Mouse (Mus musculus): Measurements from ENCODE around the gene Sbk2. TPM values are rescaled to one million over a fixed set of nuclear protein-coding genes. Genes with fewer than 3 reads are reported as not detected.

Gene Sbk2
- polyA plus RNA-seq, 2 experiments from 2014 or later = not detected

DNA sequence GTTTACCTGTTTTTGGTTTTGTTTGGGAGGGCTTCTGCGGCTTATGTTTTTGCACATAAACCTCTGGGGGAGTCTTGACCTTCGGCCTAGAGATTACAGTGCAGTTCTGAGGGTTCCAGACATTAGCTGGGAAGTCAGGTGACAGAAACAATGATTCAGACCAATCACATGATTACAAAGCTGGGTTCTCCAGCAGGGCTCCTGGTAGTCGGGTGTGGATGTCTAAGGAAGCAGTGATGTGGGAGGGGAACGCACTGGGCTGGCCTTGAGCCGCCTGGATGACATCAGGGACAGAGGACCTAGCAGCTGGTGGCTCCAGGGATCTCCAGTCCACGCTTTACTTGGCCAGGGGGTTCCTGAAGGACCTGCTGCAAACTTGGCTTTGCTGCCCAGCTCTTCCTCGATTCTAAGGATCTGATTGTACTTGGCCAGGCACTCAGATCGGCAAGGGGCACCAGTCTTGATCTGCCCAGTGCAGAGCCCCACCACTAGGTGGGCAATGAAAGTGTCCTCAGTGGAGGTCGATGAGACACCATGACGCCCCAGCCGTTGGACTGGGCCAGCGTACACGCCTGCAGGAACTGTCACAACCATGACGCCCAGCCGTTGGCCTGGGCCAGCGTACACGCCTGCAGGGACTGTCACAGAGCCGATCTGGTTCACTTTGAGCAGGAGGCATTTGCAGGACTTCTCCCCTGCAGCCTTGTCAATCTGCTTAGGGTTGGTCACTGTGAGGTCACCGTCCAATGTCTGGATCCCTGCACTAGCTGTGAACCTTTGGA lies 13.5 kb downstream of the Sbk2 start:
- no peak for ATAC-seq

DNA sequence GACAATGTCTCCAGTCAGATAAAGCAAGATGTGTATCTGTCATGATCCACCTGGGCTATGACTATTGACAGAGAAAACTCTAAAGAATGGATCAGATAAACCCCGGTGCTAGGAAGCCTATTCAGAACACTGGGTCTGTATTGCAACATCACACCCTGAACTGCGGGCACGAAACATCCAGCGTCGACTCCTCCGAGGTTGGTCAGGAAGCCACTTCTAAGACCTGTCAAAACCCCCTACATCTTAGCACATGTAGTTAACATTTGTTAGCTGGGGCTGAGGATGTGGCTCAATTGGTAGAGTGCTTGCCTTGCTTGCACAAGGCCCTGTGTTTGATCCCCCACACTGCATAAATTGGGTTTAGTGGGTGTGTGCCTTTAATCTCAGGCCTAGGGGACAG lies 15.8 kb downstream of the Sbk2 start:
- ATAC-seq = peak; percentile 72

DNA sequence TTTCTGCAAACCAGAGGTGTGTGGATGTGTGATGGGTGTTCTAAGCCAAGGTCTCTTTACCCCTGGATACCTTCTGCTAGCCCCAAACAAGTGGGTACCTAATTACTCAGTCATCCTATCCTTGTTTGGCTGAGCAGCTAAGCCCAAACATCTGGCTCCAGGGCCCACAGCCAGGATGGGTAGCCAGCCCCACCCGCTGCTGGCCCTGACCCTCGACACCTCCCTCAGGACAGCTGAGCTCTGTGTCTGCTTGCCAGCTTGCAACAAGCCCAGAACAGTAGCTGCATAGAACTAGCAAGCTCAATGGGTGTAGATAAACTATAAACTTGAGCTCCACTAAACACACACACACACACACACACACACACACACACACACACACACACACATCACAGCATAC lies 16.4 kb downstream of the Sbk2 start:
- no peak for ATAC-seq

DNA sequence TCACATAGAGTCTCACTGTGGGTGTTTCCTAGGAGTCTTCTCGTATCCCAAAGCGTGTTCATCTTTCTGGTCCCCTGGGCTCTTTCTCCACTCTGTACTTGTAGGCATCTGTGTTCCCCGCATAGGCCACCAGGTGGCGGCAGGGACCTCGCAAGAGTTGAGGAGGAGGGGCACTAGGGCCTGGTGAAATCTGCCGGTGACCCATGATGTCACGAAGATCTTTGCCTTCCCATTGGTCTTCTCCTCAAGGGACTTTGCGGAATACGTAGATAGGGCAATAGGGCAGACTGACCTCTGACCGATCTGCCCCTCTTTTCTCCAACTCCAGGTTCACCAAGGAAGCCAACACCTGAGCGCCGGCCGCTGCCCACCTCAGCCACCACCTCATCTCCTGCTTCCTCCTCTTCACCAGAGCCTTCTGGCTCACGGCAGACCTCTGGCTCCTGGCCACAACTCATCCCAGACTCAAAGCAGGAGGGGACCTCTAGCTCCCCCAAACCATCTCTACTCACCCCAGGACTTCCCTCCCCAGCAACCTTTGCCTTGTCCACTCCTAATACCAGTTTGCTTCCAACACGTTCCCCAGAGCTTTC lies 20.9 kb downstream of the Sbk2 start:
- ATAC-seq = peak; percentile 90

DNA sequence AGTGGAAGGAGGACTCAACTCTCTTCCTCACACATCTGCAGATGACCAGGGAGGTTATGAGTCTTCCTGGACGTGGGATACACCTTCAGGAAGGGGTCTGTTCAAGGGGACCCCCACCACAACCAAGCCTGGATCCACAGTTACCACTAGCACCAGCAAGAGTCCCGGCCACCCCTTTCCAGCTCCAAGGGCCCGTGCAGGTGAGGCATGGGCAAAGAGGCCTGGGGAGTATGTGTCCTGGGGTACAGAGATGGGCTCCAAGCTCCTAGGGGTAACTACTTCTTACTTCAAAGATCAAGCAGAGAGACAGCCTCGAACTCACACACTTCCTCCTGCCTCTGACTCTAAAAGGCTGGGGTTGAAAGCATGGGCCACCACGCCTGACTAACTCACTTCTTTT lies 21.5 kb downstream of the Sbk2 start:
- ATAC-seq = no peak

DNA sequence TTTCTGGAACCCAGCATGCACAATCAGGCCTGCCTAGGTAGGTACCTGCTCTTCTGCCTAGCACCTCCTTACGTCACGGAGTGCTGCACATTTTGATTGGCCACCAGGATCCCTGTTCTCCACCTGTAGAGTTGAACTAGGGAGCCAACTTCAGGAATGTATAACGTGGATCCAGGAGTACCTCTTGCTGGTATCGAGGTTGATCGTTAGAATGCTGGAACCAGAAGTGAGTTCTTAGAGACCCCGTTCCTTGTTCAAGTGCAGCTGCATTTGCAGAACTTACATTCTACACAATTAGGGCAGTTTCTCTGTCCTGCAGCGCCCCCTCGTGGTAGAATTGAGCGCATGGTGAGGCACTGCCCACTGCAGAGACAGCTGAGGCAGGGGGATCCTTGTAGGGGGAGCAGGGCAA lies 24.1 kb downstream of the Sbk2 start:
- ATAC-seq = peak; percentile 45

DNA sequence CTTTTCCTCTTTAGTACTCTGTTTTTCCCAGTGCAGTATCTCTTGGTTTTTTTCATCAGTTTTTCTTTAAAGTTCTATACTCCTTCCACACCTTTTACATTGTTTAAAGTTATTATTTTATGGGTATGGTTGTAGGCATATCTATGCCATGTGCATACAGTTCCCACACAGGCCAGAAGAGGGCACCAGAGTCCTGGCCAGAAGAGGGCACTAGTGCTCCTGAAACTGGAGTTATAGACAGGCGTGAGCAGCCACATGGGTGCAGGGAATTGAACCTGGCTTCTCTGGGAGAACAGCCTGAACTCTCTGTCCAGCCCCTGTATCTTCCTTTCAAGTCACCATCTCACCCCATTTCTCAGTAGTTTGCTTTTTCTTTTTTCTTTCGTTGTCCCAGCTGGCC lies 25.8 kb downstream of the Sbk2 start:
- peak; percentile 38 for ATAC-seq

DNA sequence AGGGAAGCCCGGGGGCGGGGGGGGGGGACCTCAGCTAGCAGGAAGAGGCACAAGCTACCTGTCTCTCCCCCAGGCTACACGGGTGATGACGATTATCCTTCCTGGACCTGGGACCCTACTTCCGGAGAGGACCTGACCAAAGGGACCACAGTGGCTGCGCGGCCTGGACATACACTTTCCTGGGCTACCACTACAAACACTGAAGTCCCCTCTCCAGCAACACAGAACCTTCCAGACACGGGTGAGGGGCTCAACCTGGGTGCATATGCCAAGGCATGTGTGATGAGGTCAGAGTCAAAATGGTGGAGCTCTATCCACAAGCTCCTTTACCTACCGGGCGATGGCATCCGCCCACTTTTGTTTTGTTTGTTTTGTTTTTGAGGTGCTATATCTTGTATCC lies 26.8 kb downstream of the Sbk2 start:
- ATAC-seq = no peak

DNA sequence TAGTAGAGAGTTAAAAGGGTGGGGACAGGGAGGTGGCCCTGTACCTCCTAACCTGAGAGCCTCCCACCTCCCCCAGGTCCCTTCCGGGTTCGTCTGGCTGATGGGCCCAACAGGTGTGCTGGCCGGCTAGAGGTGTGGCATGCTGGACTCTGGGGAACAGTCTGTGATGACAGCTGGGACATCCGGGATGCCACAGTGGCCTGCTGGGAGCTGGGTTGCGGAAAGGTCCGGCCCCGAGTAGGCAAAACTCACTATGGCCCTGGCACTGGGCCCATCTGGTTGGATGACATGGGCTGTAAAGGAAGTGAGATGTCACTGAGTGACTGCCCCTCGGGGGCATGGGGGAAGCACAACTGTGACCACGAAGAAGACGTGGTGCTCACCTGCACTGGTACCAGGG lies 27.4 kb downstream of the Sbk2 start:
- no peak for ATAC-seq

DNA sequence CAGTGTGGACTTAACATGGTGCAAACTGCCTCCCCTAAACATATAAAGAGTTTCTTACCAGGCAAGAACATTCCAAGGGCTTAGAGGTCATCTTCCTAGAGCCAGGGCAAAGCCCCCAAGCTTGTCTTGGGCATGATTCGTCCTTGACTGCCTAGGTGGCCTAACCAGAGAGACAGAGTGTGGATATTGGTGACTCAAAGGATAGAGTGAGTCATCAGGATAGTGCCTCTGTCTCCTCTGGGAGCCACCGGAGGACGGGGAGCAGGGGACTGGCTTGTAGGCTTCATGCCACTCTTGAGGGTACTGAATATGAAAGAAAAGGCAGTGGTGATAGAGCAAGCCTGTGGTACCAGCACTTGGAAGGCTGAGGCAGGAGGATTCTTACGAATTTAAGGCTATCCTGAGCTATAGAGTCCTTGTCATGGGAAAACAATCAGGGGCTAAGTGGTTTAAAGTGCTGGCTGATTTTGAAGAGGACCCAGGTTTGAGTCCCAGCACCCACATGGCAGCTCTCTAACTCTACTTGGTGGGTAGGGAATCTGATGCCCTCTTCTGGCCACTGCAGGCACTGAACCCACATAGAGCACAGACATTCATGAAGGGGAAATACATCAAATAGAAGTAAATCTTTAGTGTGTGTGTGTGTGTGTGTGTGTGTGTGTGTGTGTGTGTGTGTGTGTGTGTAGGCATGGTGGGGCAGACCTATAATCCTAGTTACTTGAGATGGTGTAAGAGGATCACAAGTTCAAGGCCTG lies 29.9 kb downstream of the Sbk2 start:
- ATAC-seq = no peak

DNA sequence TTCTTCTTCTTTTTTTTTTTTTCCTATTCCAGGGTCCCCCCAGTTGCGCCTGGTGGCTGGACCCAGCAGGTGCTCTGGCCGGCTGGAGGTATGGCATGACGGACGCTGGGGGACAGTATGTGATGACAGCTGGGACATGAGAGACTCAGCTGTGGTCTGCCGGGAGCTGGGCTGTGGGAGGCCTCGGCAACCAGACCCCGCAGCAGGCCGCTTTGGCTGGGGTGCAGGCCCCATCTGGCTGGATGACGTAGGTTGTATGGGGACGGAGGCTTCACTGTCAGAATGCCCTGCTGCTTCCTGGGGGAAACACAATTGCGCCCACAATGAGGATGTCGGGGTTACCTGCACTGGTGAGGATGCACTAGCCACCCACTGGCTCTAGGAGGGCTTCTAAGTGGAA lies 31.1 kb downstream of the Sbk2 start:
- no peak for ATAC-seq

DNA sequence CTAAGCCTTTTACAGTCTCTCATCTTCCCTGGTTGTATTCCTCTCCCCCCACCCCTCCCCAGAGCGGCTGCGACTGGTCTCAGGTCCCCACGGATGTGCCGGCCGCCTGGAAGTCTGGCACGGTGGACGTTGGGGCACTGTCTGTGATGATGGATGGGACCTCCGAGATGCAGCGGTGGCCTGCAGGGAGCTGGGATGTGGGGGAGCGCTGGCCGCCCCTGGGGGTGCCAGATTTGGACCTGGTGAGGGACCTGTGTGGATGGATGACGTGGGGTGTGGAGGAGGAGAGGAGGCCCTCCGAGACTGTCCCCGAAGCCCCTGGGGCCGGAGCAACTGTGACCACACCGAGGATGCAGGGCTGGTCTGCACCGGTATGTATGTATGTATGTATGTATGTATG lies 35.9 kb downstream of the Sbk2 start:
- ATAC-seq = no peak

DNA sequence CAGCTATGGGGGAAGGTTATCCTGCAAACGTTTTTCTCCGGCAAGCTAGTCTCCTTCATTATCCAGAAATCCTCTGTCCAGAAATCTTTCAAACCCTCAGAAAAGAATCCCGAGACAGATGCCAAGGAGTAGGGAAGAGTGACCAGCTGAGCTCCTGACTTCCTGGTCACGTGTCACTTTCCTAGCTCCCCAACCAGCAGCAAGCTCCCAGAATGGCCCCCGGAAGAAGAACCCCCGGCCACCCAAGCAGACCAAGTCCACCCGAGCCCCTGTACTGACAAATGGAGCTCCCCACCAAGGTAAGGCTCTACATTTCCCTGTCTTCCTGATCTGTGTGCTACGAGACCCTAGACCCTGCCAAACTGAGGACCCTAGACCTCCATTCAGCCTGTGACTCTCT lies 36.5 kb downstream of the Sbk2 start:
- ATAC-seq = no peak

DNA sequence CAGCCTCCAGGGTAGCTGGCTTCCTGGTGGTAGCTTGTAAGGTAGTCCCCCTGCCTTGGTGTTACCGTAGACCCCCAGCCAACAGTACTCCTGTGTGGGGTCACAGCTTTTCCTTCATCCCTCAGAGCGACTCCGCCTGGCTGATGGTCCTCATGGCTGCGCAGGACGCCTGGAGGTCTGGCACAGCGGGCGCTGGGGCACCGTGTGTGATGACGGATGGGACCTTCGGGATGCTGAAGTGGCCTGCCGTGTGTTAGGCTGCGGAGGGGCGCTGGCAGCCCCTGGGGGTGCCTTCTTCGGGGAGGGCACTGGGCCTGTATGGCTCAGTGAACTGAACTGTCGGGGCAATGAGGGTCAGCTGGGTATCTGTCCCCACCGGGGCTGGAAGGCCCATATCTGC lies 37.4 kb downstream of the Sbk2 start:
- ATAC-seq = no peak

DNA sequence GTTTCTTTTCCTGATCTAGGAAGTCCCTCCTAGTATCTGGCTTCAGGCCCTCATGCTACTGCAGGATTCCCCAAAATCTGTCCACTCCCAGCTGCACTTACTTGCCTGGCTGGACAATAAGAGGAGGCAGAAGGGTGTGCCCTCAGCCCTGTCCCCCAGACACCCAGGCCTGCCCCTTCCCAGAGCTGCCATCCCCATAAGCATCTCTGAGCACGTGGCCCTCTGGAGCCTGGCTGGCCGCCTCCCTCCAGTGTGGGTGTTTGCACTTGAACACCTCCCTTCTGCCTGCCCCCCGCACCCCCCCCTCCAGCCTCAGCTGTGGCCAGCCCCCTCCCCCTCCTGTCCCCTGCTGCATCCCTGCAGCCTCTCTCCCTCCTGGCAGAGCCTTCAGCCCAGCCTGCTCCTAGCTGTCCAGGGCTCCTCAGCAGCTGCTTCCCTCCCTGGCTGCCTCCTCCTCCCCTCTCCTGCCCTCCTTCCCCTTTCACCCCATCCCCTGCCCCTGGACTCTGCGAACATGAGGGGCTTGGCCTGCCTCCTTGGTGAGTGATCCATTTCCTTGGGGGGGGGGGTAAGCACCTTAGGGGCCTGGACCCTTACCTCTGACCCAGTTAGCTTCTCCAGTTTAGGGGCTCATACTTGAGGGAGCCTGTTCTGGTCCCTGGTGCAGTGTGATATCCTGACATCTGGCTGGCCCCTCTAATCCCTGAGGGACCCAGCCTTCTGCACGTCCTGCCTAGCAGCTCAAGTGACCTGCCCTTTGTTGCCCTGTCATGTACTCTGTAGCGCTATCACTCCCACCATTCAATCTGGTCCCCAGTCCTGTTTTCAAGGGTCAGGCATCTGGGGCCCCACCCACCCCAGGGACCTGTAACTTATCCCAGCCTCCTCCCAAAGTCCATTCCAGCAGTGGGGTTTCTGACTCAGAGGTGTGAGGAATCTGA lies 38.5 kb downstream of the Sbk2 start, which contains the start of gene Ssc5d:
Gene Ssc5d (plus strand): TSS at position 345 of the 941 bp plus-strand sequence.
- ATAC-seq = no peak

DNA sequence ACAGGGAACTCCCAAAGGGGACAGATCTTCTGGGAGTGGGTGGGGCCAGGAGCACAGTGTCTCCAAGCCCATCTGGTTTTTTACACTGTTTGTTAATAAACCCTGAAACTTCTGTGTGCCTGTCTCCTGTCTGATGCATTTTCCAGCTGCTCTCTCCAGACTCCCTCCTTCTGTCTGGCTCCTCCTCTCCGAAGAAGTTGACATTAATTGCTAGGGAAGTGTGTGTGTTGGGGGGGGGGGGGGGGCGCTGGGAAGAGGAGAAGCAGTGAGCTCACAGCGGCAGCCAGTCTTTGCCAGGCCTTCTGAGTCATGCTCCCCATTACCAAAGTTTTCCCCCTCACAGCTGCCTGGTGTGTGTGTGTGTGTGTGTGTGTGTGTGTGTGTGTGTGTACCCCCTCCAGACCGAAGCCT lies 39.3 kb downstream of the Sbk2 start:
- no peak for ATAC-seq

DNA sequence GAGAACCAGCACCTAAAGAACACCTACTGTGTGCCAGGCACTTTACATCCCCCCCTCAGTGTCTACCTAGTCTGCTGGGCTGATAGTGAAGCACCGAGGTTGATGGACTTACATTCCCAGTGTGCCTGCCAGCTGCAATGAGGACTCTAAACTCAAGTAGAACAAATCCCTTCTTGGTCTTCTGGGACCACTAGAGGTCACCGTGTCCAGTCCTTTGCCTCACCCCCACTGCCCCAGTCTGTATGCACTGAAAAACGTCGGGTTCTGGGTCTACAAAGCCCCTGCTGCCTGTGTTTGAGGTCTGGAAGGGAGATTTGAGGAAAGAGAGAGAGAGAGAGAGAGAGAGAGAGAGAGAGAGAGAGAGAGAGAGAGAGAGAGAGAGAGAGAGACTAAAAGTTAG lies 39.7 kb downstream of the Sbk2 start:
- ATAC-seq = no peak

DNA sequence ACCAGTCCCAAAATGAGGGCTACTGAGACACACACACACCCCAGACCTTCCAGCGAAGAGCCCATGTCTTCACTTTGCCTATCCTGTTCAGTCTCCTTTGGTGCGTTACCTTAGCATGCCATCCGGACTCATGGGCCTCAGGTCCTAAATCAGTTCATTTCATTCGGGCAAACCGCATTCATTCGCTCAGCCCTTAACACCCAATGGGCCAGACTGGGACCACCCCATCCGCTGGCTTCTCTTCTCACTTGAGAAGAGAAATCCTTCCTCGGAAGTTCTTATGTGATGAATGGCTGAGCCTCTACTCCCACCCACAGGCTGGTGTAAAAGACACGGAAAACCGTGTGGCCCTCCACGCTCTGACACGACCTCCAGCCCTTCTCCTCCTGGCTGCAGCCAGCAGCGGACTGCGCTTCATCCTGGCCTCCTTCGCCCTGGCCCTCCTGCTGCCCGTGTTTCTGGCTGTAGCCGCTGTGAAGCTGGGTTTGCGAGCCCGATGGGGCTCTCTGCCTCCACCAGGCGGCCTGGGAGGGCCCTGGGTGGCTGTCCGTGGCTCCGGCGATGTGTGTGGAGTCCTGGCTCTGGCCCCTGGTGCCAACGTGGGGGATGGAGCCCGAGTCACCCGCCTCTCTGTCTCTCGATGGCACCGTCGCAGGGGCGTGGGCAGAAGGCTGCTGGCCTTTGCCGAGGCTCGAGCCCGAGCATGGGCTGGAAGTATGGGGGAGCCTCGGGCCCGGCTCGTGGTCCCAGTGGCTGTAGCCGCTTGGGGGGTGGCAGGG lies 40.4 kb downstream of the Sbk2 start:
- ATAC-seq = no peak

DNA sequence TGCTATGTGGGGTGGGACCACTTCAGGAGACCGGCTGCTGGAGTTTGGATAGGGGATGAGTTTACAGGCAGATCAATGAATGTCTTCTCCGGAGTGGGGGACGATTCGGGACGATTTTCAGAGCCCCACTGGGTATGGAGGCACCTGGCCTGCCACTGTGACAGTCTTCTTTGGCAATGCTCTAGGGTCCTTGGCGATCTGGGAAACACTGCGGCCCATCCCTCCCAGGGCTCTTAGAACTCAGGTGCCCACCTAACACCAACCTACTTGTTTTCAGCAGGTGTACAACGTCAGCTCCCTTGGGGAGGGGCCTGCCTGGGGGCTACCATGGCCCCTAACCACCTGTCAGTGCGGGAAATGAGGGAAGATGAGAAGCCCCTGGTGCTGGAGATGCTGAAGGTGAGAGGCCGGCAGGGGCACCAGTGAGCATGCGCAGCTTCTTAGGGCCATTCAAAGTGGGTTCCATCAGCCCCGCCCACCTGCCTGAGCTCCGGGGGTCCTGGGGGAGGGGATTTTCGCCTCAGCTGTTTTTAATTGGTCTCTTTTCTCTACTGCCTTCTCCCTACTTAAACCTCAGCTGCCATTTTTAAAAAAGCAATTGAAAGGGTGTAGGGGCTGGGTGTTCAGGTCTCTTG lies 41.2 kb downstream of the Sbk2 start:
- no peak for ATAC-seq

DNA sequence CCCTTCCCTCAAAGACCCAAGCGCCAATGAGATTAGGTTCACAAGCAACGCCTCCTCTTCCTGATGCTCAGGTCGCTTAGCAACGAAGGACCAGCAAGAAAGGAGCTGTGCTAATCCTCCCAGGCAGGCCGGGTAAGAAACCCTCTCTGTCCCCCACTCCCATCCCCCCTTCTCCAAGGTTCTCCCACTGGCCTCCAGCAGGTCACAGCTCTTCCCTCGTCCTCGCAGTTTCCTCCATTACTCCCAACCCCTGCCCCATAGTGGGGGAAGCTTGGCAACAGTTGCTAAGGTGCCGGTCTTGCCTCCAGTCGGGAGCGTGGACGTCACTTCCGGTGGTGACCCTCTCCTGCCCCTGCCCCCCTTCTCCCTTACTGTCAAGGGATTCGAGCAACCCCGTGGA lies 41.7 kb downstream of the Sbk2 start:
- peak; percentile 74 for ATAC-seq

DNA sequence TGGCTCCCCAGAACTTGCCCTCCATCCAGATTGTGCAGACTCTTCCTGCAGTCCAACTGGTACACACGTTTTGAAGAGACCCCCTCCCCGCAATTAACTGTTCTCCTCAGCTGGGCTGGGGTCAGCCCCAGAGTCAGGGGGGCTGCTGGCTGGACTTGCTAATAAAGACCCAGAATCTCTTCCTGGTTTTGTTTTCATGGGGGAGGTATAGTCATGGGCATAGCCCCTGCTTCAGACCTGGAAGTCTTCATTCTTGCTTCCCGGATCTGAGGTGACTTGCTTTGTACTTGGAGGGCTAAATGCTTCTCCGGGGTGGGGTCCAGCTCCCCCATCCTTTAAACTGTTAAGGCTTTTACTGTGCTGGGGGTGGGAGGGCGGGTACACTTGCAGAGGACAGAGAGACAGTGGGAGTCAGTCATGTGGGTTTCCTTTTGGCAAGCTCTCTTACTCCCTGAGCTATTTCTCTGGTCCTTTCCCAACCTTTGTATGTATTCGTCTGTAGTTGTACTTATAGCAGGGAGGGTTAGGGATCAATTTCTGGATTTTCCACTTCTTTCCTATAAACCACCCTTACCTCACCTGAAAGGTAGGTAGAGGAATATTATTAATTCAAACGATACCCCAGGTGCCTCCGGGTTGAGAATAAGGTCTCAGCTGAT lies 42.3 kb downstream of the Sbk2 start, which contains the start of gene Nat14:
Gene Nat14 (plus strand): TSS at position 205 of the 659 bp plus-strand sequence.
- no peak for ATAC-seq

All from activated CD4-positive, CD25-positive, alpha-beta regulatory T cell, adult 4 months (primary cell).